Mouse (Mus musculus) midbrain, embryonic 10.5 days (tissue): ENCODE results near the gene Trpv5. TPM values are rescaled to one million over a fixed set of nuclear protein-coding genes. Genes with fewer than 3 reads are reported as not detected.

ENCODE experiments used
- DNase-seq: peaks from one replicate; pipeline ENCODE4 v3.0.0-alpha.2; 2017; ENCODE audit warnings: low spot score
- H3K27ac ChIP-seq: fragments of 300-500 bp; sonication (generic); replicated peaks from 2 replicates; pipeline ENCODE4 v1.5.1; 2016; ENCODE audit warnings: mild to moderate bottlenecking
- H3K27me3 ChIP-seq: fragments of 300-500 bp; sonication (generic); 2 replicates; pipeline ENCODE4 v1.6.1; 2016; ENCODE audit warnings: low read depth, mild to moderate bottlenecking; ENCODE audit not compliant: poor library complexity, severe bottlenecking
- H3K36me3 ChIP-seq: fragments of 300-500 bp; sonication (generic); 2 replicates; pipeline ENCODE4 v1.6.1; 2016; ENCODE audit warnings: mild to moderate bottlenecking, moderate library complexity
- H3K4me1 ChIP-seq: fragments of 300-500 bp; sonication (generic); 2 replicates; pipeline ENCODE4 v1.6.1; 2016
- H3K4me3 ChIP-seq: fragments of 300-500 bp; sonication (generic); 2 replicates; pipeline ENCODE4 v1.5.1; 2016; ENCODE audit warnings: mild to moderate bottlenecking, moderate library complexity
- H3K9me3 ChIP-seq: fragments of 300-500 bp; sonication (generic); replicated peaks from 2 replicates; pipeline ENCODE4 v1.6.1; 2016; ENCODE audit warnings: mild to moderate bottlenecking
- WGBS: fragments of 180-500 bp; shearing (Covaris S2); methylation state at CpG from one replicate; pipeline ENCODE4 v1.1.7; 2016; 5-methylcytosine and 5-hydroxymethylcytosine counted together
- polyA plus RNA-seq: library from polyadenylated mRNA; unstranded; fragments of >200 nt; fragmentation: Nextera tagmentation; extraction: Ambion mirVana; gene quantifications from 2 replicates; pipeline ENCODE4 v1.2.1, GENCODE M21; 2016

The Trpv5 gene
- polyA plus RNA-seq, 1 experiment from 2014 or later: not detected

GRCm38 (mm10) chr6:41636178-41636577, 44.4 kb downstream of the Trpv5 start, which contains the start of gene Trpv6:
Gene Trpv6 (minus strand): TSS chr6:41636405.
- Histone ChIP-seq H3K27ac (no peak within 1 kb of the TSS), H3K4me3 (no peak within 1 kb of the TSS), H3K36me3 (no peaks in the 10 kb centered on the region), H3K27me3 (no peaks in the 10 kb centered on the region), H3K9me3 (no peaks in the 10 kb centered on the region), H3K4me1 (no peaks in the 10 kb centered on the region)
- 19% methylated on average over 5 of the region's 5 CpGs for WGBS
- DNase-seq: no peak

- H3K27me3 ChIP-seq: no peaks in the 10 kb centered on the region
- no peaks in the 10 kb centered on the region for H3K9me3 ChIP-seq
- no peak overlapping the region for H3K27ac ChIP-seq
- H3K4me3 ChIP-seq: no peak overlapping the region
- DNase-seq: no peak
- no peaks in the 10 kb centered on the region for H3K4me1 ChIP-seq
- no peaks in the 10 kb centered on the region for H3K36me3 ChIP-seq
- WGBS: 68% methylated on average over 1 of the region's 1 CpGs
These were observed 45.4 kb downstream of the Trpv5 start for GRCm38 (mm10) chr6:41635211-41635610.

- WGBS: 90% methylated on average over 4 of the region's 4 CpGs
- DNase-seq: no peak
- H3K9me3 ChIP-seq: no peaks in the 10 kb centered on the region
- H3K4me3 ChIP-seq: no peak overlapping the region
- no peak overlapping the region for H3K27ac ChIP-seq
- H3K4me1 ChIP-seq: 0 out of 2 replicates have a peak, but pooled peaks cover 2% of the 10 kb centered on the region
- no peaks in the 10 kb centered on the region for H3K27me3 ChIP-seq
- H3K36me3 ChIP-seq: no peaks in the 10 kb centered on the region
These were observed 49.0 kb downstream of the Trpv5 start for GRCm38 (mm10) chr6:41631549-41631948.

DNA sequence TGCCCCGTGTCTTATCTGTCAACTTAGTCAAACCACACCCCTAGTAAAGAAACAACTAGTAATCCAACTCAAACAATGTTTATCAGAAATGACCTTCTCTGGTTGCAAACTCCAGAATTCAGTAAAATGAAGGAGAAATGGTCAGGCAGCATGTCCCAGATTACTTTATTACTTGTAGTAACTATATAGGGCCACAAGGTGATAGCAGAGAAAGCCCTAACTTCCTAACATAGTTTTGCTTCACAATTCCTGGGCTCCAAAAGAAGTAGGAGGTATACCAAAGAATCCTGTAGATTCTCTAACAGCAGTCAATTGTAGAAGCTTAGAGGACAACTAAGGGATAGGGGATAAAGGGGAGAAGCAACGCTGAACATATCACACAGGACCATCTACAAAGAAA, 49.8 kb downstream of the Trpv5 start:
- no peak overlapping the region for H3K27ac ChIP-seq
- no peaks in the 10 kb centered on the region for H3K36me3 ChIP-seq
- WGBS: 78% methylated on average over 2 of the region's 2 CpGs
- DNase-seq: no peak
- H3K27me3 ChIP-seq: no peaks in the 10 kb centered on the region
- H3K4me1 ChIP-seq: 0 out of 2 replicates have a peak, but pooled peaks cover 2% of the 10 kb centered on the region
- H3K9me3 ChIP-seq: no peaks in the 10 kb centered on the region
- no peak overlapping the region for H3K4me3 ChIP-seq

DNA sequence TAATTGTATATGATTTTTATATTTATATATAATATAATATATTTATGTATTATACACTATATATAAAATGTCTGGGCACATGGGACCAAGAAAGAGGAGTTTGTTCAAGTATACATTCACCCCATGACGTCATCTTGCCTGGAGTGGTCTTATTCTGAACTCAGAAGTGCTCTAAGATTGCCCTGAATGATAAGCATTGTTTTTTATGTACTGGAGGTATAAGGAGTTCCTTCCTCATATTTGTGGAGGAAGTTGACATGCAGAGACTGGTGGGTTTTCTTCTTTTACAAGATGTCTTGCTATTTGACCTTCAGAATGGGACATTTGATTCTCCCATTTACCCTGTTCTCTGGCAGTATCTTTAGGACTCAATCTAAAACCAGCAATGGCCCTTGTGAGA, 52.4 kb downstream of the Trpv5 start:
- DNase-seq: no peak
- H3K4me3 ChIP-seq: no peak overlapping the region

DNA sequence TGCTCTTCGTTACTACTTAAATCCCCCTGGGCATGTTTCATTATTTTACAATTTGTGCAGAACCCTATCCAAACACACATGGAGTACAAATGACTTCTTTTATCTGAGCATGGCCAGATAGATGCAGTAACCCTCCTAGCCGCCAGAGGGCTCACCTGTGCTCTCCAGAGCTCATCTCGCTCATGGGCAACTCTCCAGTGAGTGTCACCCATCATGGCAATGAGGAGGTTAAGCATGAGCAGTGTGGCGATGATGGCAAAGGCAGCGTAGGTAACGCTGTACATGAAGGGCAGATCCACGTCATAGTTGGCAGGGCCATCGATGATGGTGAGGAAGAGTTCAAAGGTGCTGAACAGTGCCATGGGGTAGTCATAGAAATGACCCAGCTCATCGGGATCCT, 57.9 kb downstream of the Trpv5 start:
- no peak overlapping the region for H3K4me3 ChIP-seq
- DNase-seq: no peak
- H3K36me3 ChIP-seq: peaks cover 18% of the 10 kb centered on the region; the same call in 1 of the 2 replicates
- no peak overlapping the region for H3K27ac ChIP-seq
- 69% methylated on average over 9 of the region's 9 CpGs for WGBS
- H3K27me3 ChIP-seq: no peaks in the 10 kb centered on the region
- no peaks in the 10 kb centered on the region for H3K4me1 ChIP-seq
- no peaks in the 10 kb centered on the region for H3K9me3 ChIP-seq

More for the DNA sequence above, 52.4 kb downstream of the Trpv5 start:
- Histone ChIP-seq H3K27me3 (no peaks in the 10 kb centered on the region), H3K27ac (no peak overlapping the region), H3K4me1 (0 out of 2 replicates have a peak, but pooled peaks cover 2% of the 10 kb centered on the region), H3K9me3 (no peaks in the 10 kb centered on the region), H3K36me3 (no peaks in the 10 kb centered on the region)
- WGBS: 86% methylated on average over 1 of the region's 1 CpGs

GRCm38 (mm10) chr6:41621241-41621990, 59.2 kb downstream of the Trpv5 start:
- peaks cover 27% of the 10 kb centered on the region for H3K36me3 ChIP-seq
- H3K27ac ChIP-seq: no peak overlapping the region
- no peaks in the 10 kb centered on the region for H3K9me3 ChIP-seq
- 91% methylated on average over 12 of the region's 12 CpGs for WGBS
- no peak for DNase-seq
- no peak overlapping the region for H3K4me3 ChIP-seq
- no peaks in the 10 kb centered on the region for H3K27me3 ChIP-seq
- no peaks in the 10 kb centered on the region for H3K4me1 ChIP-seq

DNA sequence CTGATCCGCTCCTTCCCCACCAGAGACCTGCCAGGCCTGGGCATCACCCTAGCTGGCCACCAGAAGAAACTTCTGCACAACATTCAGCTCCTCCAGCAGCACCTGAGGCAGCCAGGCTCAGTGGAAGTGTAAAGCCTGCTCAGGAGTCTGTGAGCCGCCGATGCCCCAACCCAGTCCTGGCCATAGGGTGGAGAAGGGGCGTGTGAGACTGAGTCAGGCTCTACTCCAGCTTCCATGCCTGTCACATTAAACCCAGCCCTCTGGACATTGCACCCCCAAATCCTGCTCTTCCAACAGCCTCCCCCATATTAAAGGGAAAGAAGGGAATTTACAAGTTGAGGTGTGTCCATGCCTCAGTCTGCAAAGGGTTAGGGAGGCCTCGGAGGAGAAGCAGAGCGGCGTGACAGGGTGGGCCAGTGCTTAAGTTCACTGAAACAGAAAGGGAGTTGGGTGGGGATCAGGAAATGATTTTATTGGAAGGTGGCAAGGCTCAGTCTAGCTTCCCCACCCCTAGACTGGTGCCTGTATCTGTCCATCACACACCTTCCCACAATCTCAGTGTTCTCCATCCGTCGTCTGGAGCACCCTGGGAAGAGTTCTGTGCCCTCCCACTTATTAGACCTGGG, 60.3 kb downstream of the Trpv5 start:
- H3K27me3 ChIP-seq: no peaks in the 10 kb centered on the region
- H3K4me1 ChIP-seq: no peaks in the 10 kb centered on the region
- H3K27ac ChIP-seq: no peak overlapping the region
- no peaks in the 10 kb centered on the region for H3K9me3 ChIP-seq
- H3K4me3 ChIP-seq: no peak overlapping the region
- DNase-seq: no peak
- WGBS: 96% methylated on average over 9 of the region's 9 CpGs
- peaks cover 34% of the 10 kb centered on the region for H3K36me3 ChIP-seq

DNA sequence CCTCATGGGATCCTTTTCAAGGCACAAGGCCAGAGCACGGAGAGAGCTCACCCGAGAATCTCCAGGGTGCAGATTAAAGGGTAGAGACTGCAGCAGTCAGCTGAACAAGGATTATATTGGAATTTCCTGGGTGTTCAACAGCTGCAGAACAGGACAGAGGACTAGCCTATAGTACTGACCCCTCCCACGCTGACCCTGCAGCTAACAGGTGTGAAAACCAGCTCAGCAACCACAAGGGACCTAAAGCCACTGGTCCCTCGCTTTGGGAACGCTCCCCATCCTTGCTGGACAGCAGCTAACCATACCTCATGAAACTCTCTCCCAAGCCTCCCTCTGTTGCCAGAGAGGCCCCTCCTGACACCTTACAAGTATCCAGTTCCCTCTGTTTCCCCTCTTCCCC, 72.9 kb downstream of the Trpv5 start:
- DNase-seq: no peak
- Histone ChIP-seq H3K4me3 (no peak overlapping the region), H3K9me3 (no peaks in the 10 kb centered on the region), H3K27me3 (peaks cover 7% of the 10 kb centered on the region), H3K27ac (no peak overlapping the region), H3K36me3 (no peaks in the 10 kb centered on the region), H3K4me1 (peaks cover 16% of the 10 kb centered on the region)
- WGBS: 54% methylated on average over 5 of the region's 5 CpGs

GRCm38 (mm10) chr6:41606214-41606613, 74.4 kb downstream of the Trpv5 start:
- peak overlapping the region; percentile 65 for H3K4me3 ChIP-seq
- H3K36me3 ChIP-seq: no peaks in the 10 kb centered on the region
- DNase-seq: no peak
- H3K27ac ChIP-seq: peak overlapping the region; percentile 90
- 2% methylated on average over 4 of the region's 4 CpGs for WGBS
- peaks cover 7% of the 10 kb centered on the region for H3K27me3 ChIP-seq
- peaks cover 16% of the 10 kb centered on the region for H3K4me1 ChIP-seq
- no peaks in the 10 kb centered on the region for H3K9me3 ChIP-seq

GRCm38 (mm10) chr6:41605794-41606104, 74.8 kb downstream of the Trpv5 start:
- Histone ChIP-seq H3K27ac (peak overlapping the region; percentile 90), H3K4me1 (peaks cover 16% of the 10 kb centered on the region), H3K27me3 (peaks cover 7% of the 10 kb centered on the region), H3K9me3 (no peaks in the 10 kb centered on the region), H3K4me3 (peak overlapping the region; percentile 65), H3K36me3 (no peaks in the 10 kb centered on the region)
- DNase-seq: no peak
- 1% methylated on average over 7 of the region's 7 CpGs for WGBS

GRCm38 (mm10) chr6:41605061-41605793, 75.3 kb downstream of the Trpv5 start, which contains the start of gene Ephb6:
Gene Ephb6 (plus strand): TSS chr6:41605482.
- under 1% methylated on average over 67 of the region's 68 CpGs for WGBS
- peak within 1 kb of the TSS; percentile 65 for H3K4me3 ChIP-seq

More at GRCm38 (mm10) chr6:41605061-41605793, 75.3 kb downstream of the Trpv5 start, which contains the start of gene Ephb6:
- no peaks in the 10 kb centered on the region for H3K9me3 ChIP-seq
- peak; percentile 87 for DNase-seq
- peak within 1 kb of the TSS; percentile 90 for H3K27ac ChIP-seq
- peaks cover 16% of the 10 kb centered on the region for H3K4me1 ChIP-seq
- H3K27me3 ChIP-seq: peaks cover 7% of the 10 kb centered on the region
- H3K36me3 ChIP-seq: no peaks in the 10 kb centered on the region
